Mouse (Mus musculus) embryo, embryonic 10.5 days (tissue): ENCODE measurements around the gene Slc35d2.

ENCODE experiments used
- DNase-seq: peaks from one replicate; pipeline ENCODE4 v3.0.0-alpha.2; 2015; ENCODE audit warnings: low spot score

Gene Slc35d2

DNA sequence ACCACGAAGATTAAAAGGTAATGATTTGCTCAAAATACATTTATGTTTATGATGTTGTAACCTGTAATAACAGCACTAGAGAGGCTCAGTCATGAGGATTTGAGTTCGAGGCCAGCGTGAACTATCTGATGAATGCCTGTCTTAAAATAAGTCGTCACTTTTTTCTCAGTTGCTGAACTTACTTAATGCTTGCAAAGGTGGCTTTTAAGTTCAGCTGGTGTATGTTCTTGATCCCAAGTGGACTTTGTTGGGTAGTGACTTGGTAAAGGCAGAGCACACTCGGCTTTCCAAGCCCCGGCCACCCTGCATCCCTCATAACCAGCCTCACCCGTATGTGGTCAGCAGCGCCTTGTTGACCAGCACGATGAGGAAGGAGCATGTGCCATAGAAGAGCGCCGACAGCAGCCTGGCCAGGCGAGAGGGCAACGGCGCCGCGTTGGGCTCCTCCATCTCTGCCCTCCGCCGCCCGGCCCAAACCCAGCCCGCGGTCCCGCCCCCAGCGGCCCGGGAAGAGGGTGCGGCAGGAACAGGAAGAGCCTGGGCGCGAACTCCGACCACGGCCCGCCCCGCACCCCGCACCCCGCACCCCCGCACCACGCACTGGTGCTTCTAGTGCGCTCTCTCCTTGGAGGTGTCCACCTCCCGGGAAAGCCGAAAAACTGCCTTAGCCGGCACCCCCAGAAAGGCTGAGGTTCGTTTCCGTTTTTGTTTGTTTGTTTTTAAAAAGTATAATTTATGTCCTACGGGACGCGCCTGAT lies at the start of gene Slc35d2:
Gene Slc35d2, minus strand, starts transcription at position 511 of the 758 bp plus-strand sequence.
- DNase-seq, result no peak

DNA sequence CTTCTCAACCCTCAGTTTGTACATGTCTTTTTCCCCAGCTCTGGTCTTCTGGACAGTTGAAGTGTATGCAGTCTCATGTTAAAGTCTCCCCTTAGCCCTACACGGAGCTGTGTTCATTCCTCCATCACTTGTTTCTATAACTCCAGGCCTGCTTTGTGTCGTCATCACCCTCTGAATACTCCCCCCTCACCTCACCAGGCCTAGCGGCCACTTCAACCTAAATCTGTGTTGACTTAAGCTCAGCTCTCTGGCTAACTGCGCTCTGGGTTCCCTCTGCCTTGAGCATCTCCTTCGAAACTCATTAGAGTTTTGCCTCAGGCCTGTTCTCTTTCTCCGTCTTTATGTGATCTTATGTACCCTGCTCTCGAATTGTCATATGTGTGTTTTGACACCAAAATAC lies 48.8 kb upstream of the Slc35d2 start:
- DNase-seq, result no peak

DNA sequence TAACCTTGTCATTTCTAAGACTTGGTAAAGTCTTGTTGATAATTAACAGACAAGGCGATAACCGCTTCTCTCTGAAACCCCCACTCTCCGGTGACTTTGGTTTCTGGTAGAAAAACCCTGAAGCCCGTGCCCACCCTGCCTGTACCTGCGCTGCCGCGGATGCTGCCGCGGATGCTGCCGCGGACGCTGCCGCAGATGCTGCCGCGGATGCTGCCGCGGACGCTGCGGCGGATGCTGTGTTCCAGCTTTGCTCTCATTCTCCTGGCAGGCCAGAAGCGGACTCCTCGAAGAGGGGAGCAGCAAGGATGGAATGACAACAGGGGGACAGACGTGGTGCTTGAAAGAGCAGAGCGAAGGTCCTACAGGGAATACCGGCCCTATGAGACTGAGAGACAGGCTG lies 40.6 kb upstream of the Slc35d2 start:
- no peak for DNase-seq

DNA sequence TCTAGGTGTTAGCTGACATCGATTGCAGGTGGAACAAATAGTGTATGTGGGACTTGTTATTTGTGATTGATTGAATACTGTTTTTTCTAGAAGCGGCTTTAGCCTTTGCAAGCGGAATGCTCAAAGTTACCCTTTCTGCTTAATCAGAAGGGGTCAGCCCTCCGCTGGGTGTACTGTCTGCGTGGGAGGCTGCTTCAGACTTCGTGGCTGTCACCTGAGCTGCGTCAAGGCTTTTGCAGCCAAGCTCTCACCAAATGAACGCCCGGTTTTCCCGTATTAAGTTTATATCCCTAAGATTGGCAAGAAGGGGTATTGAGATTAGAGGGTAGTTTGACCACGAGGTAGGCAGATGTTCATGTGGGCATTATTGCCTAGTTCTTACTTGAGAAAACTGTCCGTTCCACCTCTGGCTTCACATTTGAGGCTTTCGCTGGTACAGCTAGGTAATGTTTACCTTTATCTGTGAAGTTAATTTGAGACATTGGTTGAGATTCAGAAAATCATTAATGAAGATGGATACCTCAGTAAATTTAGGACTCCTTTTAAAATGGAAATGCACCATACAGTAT lies 34.1 kb upstream of the Slc35d2 start:
- peak; percentile 19 for DNase-seq

DNA sequence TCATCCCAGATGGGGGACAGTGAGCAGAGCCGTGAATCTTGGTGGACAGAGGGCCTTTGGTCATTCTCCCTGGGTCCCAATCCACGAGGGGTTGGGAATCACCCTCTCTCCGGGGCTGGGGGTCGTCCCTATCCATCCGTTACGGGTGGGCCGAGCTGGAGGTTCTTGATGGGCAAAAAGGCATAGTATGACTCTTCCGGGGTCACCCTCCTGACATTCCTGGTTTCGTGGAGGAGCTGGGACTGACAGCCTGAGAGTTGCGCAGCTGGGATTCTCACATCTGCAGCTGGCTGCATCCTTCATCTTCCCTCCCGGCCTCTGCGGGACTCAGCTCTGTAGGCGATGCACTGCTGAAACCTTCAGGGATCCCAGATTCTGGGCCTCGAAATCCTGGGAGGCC lies 33.5 kb upstream of the Slc35d2 start:
- DNase-seq, result peak; percentile 46

DNA sequence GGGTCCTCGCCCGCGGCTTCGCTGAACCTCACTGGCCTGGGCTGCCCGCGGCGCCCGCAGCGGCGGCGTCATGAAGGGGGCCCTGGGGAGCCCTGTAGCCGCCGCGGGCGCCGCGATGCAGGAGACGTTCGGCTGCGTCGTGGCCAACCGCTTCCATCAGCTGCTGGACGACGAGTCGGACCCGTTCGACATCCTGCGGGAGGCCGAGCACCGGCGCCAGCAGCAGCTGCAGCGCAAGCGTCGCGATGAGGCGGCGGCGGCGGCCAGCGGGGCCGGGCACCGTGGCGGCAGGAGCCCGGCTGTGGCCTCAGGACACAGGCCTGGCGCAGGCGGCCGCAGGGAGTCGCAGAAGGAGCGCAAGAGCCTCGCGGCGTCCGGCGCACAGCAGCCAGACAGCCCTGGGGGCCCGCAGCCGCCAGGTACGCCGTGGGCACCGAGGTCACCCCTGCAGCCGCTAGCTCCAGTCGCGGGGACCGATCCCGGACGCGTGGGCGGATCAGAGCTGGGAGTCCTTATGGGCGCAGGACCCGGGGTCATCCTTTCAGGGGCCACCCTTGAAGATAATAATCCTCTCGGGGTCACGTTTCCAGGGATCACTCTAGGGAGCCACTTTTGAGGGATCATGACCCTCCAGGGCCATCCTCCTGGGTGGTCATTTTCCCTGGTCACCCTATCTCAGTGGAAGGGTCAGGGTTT lies 32.9 kb upstream of the Slc35d2 start:
- DNase-seq, result no peak

DNA sequence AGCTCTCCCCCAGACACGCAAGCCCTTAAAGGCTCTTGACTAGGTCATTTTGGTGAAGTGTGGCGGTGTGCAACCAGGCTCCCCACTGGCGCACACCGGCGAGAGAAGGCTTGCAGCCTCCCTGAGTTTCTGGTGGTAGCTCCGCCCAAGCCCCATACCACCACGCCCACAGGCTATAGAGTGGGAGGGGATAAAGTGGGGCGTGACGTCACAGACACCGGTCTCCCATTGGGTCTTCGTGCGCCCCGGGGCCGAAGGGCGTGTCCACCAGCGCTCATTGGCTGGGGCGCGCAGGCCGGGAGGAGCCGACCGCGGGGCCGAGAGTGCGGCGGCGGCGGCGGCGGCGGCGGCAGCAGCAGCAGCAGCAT lies 32.4 kb upstream of the Slc35d2 start, which contains the start of gene Habp4:
Gene Habp4, plus strand, starts transcription at position 277 of the 368 bp plus-strand sequence.
- peak; percentile 99 for DNase-seq

DNA sequence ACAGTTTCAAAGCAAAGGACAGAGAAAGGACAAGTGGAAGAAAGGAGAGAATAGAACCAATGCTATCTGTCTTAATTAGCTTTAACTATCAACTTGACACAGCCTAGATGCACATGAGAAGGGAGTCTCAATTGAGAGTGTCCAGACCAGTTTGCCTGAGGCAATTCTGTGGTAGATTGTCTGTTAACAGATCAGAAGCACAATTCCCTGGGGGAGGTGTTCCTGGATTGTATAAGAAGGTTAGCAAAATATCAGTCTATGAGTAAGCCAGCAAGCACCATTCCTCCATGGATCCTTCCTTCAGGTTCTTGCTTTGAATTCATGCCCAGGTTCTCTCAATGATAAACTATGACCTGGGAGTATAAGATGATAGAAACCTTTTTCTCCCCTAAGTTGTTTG lies 27.8 kb upstream of the Slc35d2 start:
- no peak for DNase-seq

DNA sequence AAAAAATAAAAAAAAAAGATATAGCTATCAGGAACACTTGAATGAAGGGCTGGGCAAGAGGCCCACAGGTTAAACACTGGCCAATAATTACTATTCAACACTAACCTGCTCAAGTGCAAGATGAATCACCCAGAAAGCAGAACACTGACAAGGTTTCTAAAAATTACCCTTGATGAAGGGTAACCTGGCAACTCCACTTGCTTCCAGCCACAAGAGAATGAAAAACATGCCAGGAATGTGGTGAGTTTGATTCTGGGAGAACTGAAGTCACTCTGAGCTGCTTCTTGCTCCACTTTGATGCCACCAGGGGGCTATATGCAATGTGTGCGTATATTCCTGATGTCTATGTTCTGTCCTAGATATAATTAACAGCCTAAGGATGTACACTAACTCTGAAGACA lies 26.0 kb upstream of the Slc35d2 start:
- DNase-seq, result peak; percentile 71

DNA sequence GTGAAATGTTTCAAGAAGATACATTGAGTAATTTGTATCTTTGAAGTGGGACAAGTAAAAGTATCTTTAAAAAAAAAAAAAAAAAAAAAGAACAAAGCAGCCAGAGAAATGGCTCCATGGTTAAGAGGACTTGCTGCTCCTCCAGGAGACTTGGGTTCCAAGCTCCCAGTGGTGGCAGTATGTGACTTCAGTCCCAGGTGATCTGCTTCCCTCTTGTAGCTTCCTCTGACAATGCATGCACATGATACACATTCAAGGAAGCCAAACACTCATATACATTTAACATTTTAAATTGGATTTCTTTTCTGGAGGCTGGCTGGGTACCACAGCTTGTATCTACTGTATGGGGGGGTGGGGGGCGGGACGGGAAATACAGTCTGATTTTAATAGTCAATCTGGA lies 25.5 kb upstream of the Slc35d2 start:
- peak; percentile 26 for DNase-seq

DNA sequence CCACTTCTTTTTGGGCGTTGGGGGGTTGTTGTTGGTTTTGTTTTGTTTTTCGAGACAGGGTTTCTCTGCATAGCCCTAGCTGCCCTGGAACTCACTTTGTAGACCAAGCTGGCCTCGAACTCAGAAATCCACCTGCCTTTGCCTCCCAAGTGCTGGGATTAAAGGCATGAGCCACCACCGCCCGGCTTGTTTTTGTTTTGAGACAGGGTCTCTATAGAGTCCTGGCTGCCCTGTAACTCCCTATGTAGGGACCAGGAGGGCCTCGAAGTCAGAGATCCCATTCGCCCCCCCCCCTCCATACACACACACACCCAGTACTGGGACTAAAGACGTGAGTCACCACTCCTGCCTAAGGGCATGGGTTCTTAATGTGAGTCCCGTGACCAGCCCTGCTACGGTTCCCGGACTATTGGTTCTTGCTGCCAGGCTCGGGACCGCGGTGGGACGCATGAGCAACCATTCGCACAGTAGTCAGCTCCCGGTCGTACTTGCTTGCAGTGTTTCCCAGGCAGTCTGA lies 24.6 kb upstream of the Slc35d2 start:
- peak; percentile 79 for DNase-seq

DNA sequence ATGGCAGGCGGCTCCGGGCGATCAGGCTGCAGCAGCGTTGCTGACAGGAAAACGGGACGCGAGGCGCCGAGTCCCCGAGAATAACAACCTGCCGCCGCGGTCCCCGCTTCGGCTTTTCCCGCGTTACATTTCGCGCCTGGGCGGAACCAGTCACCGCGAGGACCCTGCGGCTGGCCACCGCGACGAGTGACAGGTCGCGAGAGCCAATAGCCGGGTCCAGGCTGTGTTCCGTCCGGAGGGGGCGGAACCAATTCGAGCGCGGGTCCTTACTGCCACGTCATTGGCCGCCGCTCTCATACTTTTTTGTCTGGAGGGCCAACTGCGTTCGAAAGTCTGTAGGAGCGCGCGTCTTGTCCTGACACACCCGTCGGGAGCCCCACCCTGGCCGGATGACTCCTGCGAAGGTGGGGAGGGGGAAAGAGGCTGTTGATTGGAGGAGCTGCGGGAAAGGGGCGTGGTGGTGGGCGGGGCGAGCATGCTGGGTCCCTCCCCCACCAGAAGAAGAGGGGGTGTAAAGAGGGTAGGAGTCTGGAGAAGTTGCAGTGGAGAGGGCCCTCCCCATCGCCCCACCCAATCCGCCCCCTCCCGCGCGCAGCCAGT lies 24.0 kb upstream of the Slc35d2 start, which contains the start of gene Zfp367:
Gene Zfp367, minus strand, starts transcription at position 120 of the 600 bp plus-strand sequence.
- peak; percentile 99 for DNase-seq

DNA sequence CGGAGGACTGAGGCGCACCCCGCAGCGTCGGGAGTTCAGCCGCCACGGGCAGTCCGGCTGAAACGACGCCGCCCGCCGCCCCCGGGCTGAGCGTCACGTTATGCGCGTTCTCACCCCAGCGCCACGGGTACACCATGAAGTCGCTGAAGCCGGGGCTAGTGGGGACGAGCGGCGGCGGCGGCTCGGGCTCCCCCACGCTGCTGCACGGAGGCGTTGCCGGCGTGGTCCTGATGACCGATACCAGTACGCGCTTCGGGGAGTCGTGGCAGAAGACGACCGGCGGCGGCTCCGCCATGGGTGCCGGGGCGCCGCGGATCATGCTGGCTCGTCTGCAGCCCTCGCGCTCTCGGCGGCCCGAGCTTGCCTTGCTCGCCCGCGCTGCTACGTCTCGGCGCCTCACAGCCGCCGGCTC lies 23.5 kb upstream of the Slc35d2 start:
- DNase-seq, result peak; percentile 42

DNA sequence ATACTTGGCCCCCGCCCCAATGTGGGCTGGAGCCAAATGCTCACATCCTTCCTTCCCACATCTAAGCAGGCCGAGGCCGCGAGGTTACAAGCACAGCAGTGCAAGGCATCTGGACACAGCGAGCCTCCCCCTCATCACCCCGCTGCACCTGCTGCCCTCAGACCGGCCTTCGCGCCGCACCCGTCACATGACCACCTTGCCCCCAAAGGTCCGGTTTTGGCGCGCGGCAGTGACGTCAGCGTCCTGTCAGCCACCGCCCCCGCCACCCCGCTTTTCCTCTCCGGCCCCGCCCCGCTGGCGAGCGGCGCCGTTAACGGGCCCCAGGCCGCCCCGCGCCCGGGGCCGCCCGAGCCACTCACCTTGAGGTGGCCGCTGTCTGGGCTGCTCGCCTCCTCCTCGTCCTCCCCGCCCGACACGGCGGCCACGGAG lies 23.1 kb upstream of the Slc35d2 start:
- DNase-seq, result peak; percentile 91

DNA sequence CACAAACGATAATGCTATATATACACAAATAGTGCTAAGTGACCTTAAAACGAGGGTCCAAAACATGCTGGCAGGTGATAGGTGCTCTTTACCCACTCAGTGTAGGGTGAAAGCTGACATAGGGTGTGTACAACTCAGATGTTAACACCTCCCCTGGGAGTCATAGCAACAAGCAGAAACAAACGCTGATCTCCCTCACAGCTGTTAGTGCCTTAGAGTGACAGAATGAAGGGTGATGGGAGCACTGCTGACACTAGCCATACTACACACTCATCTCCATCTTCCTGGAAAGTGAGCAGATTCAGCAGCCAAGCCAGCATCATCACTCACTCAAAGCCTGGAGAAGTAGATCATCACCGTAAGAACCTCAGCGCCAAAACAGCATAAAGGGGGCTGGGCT lies 21.0 kb upstream of the Slc35d2 start:
- peak; percentile 26 for DNase-seq

DNA sequence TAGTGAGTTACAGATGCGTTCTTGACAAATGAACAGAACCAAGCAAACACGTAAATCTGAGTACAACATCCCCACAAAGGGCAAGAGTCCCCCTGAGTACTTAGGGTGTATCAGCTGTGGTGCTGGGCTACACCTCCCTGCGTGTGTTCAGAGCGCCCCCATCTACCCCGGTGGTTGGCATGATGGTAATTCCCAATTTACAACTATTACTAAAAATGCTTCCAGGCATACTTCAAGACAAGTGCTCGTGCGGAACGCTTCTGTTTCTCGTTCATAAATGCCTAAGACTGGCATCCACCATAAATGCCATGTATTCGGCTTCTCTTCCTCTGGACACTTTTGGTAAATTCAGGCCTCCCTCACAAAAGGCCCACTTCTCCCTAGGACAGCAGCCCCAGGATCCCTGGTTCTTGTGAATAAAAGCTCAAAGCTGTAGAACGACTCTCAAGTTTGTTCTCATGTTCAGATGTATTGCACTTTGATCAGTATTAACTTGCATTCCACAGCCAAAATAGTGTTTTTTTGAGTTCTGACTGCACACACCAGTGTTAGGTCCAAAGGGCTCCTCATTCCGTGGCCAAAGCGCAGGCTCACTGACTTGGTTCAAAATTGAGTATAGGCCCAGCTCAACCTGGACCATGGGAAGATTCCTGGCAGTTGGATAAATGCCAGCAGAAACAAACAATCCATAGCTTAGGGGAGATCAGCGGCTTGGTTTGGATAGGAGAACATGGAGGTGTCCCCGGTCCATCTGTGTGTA lies 628 bp upstream of the Slc35d2 start:
- DNase-seq, result peak; percentile 63

DNA sequence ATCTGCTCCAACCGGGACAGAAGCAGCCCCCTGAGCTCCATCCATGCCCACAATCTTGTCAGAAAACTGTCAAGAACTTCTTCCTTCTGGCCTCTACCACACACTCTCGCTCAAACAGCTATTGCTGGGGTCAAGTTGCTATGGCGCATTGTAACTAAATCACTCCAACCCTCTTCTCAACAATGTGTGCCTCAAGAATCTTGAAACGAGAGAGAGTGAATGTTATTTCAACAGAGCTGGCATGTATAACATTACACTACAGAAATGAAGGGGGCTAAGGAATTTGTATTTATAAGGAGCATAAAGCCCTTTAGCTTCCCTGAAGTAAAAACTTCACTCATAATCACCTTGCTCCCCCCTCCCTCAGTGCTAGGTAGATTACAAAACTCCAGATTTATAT lies 2.9 kb downstream of the Slc35d2 start:
- no peak for DNase-seq

DNA sequence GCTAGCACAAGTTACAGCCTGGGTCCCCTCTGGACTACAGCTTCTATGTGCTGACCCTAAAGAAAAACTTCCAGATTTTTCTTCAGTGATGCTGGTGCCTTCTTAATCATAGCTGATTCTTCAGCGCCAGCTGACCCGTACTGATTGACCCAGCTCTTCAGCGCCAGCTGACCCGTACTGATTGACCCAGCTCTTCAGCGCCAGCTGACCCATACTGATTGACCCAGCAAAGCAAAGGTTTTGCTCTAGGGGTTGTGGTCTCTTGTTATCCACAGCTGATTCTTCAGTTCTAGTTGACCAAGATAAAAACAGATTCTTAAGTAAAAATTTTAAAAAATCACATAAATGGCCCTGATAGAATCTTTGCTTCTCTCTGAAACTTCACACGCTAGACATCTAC lies 4.3 kb downstream of the Slc35d2 start:
- DNase-seq, result no peak

DNA sequence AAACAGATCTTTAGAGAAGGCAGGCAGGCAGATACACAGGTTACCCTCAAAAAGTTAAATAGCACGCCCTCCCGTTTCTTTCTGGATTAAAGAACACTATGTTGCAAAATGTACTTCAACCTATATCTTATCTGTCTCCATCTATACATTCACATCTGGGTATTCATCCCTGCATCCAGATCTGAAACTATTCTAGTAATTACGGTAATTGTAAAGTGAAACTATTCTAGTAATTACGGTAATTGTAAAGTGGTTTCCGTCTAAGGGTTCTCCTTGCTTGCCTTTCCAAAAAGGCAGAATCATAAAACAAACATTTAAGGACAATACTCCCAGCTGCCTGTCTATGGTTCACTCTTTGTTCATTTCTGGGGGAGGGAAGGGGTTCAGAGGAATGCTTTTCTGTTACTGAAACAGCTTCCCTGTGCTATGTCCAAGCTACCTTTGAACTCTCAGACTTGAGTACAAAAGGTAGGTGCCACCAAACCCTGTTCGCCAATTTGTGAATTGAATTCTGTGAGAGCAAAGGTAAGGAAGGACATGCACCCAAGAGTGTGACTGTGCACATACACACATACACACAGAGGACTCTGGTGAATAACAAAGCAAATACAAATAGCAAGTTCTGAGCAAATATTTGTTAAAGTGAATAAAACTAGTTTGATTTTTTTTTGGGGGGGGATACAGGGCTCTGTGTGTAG lies 5.5 kb downstream of the Slc35d2 start:
- no peak for DNase-seq

DNA sequence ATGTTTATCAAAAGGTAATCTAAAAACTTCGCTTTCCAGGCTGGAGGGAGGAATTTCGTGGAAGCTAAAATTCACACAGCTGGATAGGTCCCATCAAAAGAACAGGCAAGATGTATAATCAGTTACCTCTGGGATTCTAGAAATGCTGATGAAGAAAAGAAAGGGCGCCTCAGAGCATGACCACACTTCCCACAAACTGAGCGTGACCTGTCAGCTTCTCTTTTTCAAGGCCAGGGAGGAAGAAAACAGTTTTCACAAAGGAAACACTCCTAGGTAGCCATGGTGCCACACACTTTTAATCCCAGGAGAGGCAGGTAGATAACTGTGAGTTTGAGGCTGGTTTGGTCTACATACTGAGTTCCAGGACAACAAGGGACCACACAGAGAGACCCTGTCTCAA lies 8.4 kb downstream of the Slc35d2 start:
- no peak for DNase-seq

DNA sequence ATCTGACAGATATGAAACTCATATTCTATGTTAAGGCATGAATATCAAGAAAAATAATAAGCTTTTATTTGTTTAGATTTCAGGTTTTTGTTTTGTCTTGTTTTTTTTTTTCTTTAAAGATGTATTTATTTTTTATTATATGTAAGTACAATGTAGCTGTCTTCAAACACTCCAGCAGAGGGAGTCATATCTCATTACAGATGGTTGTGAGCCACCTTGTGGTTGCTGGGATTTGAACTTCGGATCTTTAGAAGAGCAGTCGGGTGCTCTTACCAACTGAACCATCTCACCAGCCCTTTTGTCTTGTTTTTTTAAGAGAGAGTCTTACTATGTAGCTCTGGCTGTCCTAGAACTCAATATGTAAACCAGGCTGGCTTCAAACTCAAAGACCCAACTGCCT lies 11.7 kb downstream of the Slc35d2 start:
- no peak for DNase-seq
